Mouse (Mus musculus) right cerebral cortex, adult 2 months (tissue): Measurements from ENCODE around the gene Inpp5e.
A peak's percentile ranks its signal among the peaks of the same experiment; 100 is the strongest.
"Not testable (repeated sequence)": the region's sequence is repeated elsewhere in the genome, so short reads cannot be mapped to it uniquely, and the experiment has no call there.

ENCODE experiments used
- DNase-seq, 2 experiments: peaks; one replicate each; pipeline ENCODE4 v3.0.0; 2021 to 2022; ENCODE audit warnings: low spot score in 2 of 2

The Inpp5e gene

GRCm38 (mm10) chr2:26418120-26418519, 9.1 kb upstream of the Inpp5e start:
- DNase-seq = no peak

- no peak for DNase-seq
Measured at GRCm38 (mm10) chr2:26417066-26417465, 8.1 kb upstream of the Inpp5e start.

GRCm38 (mm10) chr2:26410931-26411411, 2.0 kb upstream of the Inpp5e start:
- no peak for DNase-seq

- no peak for DNase-seq
Measured at GRCm38 (mm10) chr2:26410091-26410490, 1.1 kb upstream of the Inpp5e start.

- DNase-seq = no peak
Measured at GRCm38 (mm10) chr2:26409362-26409761, 359 bp upstream of the Inpp5e start.

- no peak for DNase-seq
Measured at GRCm38 (mm10) chr2:26403306-26403705, 5.7 kb downstream of the Inpp5e start.

GRCm38 (mm10) chr2:26402265-26402664, 6.7 kb downstream of the Inpp5e start:
- DNase-seq = no peak

GRCm38 (mm10) chr2:26401023-26401422, 8.0 kb downstream of the Inpp5e start:
- no peak for DNase-seq

- no peak for DNase-seq
Measured at GRCm38 (mm10) chr2:26400296-26400695, 8.7 kb downstream of the Inpp5e start.

GRCm38 (mm10) chr2:26399647-26400046, 9.4 kb downstream of the Inpp5e start:
- no peak for DNase-seq

- no peak for DNase-seq
Measured at GRCm38 (mm10) chr2:26398978-26399377, 10.0 kb downstream of the Inpp5e start.

- no peak for DNase-seq
Measured at GRCm38 (mm10) chr2:26391617-26392016, 17.4 kb downstream of the Inpp5e start.

GRCm38 (mm10) chr2:26390954-26391353, 18.0 kb downstream of the Inpp5e start:
- DNase-seq = no peak

GRCm38 (mm10) chr2:26389154-26389690, 19.8 kb downstream of the Inpp5e start, which contains the start of the genes Entr1 and Pmpca:
Gene Entr1 (minus strand): TSS chr2:26389316.
Gene Pmpca (plus strand): TSS chr2:26389339.
- DNase-seq = peak; percentile 81 to 85

- DNase-seq = peak in 1 of 2 experiments; percentile 33
Measured at GRCm38 (mm10) chr2:26388682-26389153, 20.3 kb downstream of the Inpp5e start.

- DNase-seq = no peak
Measured at GRCm38 (mm10) chr2:26387713-26388112, 21.3 kb downstream of the Inpp5e start.

GRCm38 (mm10) chr2:26380871-26381270, 28.1 kb downstream of the Inpp5e start:
- not testable (repeated sequence) for DNase-seq

- DNase-seq = peak; percentile 87 to 90
Measured at GRCm38 (mm10) chr2:26380131-26380771, 28.8 kb downstream of the Inpp5e start, which contains the start of gene Snapc4. Gene Snapc4 (minus strand): TSS chr2:26380653.

- DNase-seq = no peak
Measured at GRCm38 (mm10) chr2:26372396-26372795, 36.6 kb downstream of the Inpp5e start.

GRCm38 (mm10) chr2:26368572-26368971, 40.4 kb downstream of the Inpp5e start:
- no peak for DNase-seq

- no peak for DNase-seq
Measured at GRCm38 (mm10) chr2:26367911-26368310, 41.1 kb downstream of the Inpp5e start.

- no peak for DNase-seq
Measured at GRCm38 (mm10) chr2:26364738-26365465, 44.1 kb downstream of the Inpp5e start.
